Mouse (Mus musculus) T-helper 17 cell (primary cell): ENCODE results near the gene Zdhhc7.

ENCODE experiments used
- in situ Hi-C, 2 experiments: fragments of 300-600 bp; cut with MboI, MseI; formaldehyde crosslinking; loops; 1 replicate in 1 of 2; 2 replicates in 1 of 2; pipeline ENCODE4 v1.15.1; 2025; ENCODE audit warnings: high pct_unique_total_duplicates in 2 of 2

Gene Zdhhc7

DNA sequence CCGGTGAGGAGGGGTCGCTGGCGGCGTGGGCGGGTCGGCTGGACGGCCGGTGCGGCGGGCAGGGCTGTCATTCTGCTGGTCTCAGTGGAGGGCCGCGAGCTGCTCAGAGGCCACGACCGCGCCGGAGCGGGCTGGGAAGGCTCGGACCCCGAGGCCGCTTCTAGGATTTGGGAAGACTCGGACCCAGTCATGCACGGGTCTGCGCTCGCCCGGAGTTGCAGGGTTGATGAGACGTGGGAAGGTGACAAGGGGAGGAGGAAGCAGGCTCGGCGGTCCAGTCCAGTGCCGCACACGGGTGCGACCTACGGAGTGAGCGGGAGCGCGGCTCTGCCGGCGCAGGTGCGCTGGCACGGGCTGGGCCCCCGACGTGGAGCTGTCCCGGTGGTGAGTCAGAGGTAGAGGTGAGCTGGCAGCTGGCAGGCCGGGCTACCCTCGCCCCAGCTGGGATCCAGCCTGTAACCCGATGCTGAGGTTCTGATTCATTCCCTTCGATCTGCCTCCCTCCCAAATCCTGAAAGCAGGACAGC lies 13.1 kb upstream of the Zdhhc7 start:
- in situ Hi-C loops = no loop called here

DNA sequence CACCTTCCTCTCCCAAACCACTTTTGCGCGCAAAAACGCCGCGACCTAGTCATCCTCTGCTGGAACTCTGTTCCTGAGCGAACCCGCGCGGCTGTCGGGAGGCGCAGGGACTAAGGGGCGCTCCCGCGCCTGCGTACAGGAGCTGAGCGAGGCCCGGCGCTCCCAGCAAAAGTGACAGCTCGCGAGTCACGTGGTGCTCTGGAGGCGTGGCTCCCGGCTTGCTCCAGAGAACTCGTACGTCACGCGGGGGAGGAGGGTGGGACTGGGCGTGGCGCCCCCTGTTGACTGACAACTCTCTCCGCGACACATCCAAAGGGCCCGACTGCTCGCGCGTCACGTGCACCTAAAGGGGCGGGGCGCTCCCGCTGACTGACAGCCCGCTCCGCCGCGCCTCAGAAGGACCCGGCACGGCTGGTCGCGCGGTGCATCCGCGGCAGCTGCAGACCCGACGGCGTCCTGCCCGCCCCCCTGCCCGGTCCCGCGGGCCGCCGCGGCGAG lies 12.5 kb upstream of the Zdhhc7 start, which contains the start of gene 6430548M08Rik:
Gene 6430548M08Rik (plus strand): TSS at position 395 of the 498 bp plus-strand sequence.
- in situ Hi-C loops = no loop called here

GRCm38 (mm10) chr8:120113306-120113705 lies 12.0 kb upstream of the Zdhhc7 start:
- in situ Hi-C loops = no loop called here

DNA sequence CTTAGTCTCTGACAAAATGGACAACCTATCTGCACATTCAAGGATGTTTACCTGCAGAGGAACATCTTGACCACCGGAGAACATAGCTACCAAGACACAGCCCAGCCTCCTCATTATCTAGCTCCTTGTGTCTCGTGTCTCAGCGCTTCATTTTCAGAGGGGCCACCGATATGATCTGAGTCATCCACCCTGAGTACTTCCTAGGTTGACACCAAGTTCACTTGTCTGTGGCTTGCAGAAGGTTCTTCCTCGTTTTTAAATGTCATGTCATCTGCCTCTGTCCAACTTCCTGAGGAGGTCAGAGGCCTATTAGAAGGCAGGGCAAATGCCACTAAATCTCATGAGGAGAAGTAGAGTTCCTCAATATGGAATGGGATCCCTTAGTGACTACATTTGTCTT lies 11.3 kb upstream of the Zdhhc7 start:
- in situ Hi-C loops = no loop called here

- in situ Hi-C loops = no loop called here
These were observed 10.1 kb upstream of the Zdhhc7 start for GRCm38 (mm10) chr8:120111382-120111781.

GRCm38 (mm10) chr8:120110966-120111365 lies 9.7 kb upstream of the Zdhhc7 start:
- in situ Hi-C loops = no loop called here

DNA sequence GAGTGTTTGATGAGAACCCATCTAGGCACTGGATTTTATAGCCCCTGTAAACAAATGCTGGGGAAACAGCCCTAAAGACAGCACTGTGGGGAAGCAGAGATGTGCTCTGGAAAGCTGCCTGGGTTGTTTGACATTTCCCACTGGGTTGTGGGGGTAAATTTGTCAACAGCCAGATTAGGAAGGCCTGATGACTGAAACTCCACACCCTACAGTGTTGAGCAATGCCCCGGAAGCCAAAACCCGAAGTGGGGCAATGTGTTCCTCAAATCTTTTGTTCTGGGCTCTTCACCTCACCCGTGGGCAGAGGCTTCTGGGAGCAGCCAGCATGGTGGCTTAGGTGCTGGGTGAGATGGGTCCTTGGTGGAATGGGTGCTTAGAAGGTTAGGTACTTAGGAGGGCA lies 7.9 kb upstream of the Zdhhc7 start:
- in situ Hi-C loops = no loop called here

GRCm38 (mm10) chr8:120104721-120105272 lies 3.5 kb upstream of the Zdhhc7 start:
- in situ Hi-C loops = no loop called here

GRCm38 (mm10) chr8:120103916-120104315 lies 2.6 kb upstream of the Zdhhc7 start:
- in situ Hi-C loops = no loop called here

DNA sequence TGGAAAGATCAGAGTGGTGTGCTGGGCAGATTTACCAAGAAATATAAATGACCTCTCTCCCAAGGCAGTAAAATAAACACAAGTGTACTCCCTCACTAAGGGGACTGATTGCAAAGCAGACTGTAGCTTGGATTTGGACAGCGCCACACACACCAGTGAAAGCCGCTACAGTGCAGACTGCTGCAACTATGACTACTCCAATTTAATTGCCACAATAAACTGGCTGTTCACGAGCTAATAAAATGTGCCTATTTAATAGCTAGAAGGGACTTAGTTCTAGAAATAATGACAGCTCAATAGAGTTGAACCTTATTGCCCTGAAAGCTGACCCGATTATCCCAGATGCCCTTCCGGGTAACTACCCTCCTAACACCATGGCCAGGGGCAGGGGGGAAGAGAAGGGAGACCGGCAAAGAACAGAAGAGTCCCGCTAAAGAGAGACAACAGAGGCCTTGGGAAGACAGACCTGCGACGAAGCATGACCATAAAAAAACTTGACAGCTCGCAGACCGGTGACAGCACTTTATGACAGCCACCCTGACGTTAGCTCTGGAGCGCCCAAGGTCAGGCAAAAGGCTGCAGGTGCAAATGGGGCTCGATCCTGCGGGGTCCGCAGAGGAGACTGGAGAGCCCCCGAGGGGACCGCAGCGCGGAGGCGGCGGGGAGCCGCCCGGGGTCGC lies 754 bp downstream of the Zdhhc7 start:
- in situ Hi-C loops = no loop called here

- in situ Hi-C loops = no loop called here
These were observed 4.8 kb downstream of the Zdhhc7 start for GRCm38 (mm10) chr8:120096486-120096885.

GRCm38 (mm10) chr8:120094801-120095200 lies 6.5 kb downstream of the Zdhhc7 start:
- in situ Hi-C loops = no loop called here

GRCm38 (mm10) chr8:120093103-120093502 lies 8.2 kb downstream of the Zdhhc7 start:
- in situ Hi-C loops = no loop called here

- in situ Hi-C loops = no loop called here
These were observed 10.2 kb downstream of the Zdhhc7 start for GRCm38 (mm10) chr8:120091032-120091431.

DNA sequence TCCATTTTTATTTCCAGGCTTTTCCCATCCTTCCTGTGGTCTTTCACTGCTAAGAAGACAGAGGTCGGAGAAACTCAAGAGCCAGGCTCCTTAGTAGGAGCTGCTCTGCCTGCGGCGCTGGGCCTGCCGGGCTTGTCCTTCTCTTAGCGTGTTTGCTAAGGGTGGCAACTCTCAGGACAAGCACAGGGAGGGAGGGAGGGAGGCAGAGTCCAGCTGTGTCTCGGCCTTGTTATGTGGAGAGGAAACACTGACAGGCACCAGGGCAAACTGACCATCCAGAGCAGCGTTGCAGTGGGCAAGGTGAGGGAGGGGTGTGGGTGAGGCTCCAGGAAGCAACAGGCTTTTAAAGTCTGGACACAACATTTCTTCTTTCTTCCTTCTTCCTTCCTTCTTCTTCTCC lies 11.8 kb downstream of the Zdhhc7 start:
- in situ Hi-C loops = no loop called here

- in situ Hi-C loops = no loop called here
These were observed 16.5 kb downstream of the Zdhhc7 start for GRCm38 (mm10) chr8:120084783-120085182.

DNA sequence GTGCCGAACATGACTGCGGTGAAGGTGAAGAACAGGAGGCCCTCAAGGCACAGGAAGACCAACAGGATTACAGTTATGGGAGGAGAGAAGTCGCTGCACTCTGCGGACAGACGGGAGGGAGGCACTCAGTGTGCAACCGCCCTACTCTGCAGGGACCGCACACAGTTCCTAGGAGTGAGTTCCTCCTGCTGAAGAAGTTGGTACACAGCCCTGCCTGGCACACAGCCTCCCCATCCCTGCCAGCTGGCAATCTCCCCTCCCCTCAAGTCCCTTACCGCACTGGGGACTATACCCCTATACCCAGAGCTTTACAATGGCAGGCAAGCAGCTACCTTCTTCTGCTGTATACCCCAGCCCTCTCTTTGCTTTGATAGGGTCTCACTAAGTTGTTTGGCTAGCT lies 18.0 kb downstream of the Zdhhc7 start:
- in situ Hi-C loops = no loop called here

GRCm38 (mm10) chr8:120079361-120079760 lies 21.9 kb downstream of the Zdhhc7 start:
- in situ Hi-C loops = no loop called here

GRCm38 (mm10) chr8:120078080-120078479 lies 23.2 kb downstream of the Zdhhc7 start:
- in situ Hi-C loops = no loop called here

DNA sequence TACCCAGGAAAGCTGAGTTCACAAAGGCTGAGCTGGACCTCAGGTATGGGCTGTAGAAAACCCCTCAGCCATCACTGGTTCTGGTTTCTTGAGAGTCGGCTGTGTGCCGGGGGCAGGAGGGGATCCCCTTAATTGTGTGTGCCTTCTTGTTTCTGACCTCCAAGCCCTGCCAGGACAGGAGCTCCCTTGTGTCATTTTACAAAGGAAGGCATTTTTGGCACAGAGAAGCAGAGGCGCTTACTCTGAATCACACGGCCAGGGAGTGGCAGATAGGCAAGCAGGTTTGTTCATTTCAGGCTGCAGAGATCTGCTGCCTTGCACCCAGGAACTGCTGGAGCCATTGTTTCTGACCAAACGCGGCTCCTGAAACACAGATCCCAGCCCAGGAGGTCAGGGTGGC lies 25.9 kb downstream of the Zdhhc7 start:
- in situ Hi-C loops = no loop called here

DNA sequence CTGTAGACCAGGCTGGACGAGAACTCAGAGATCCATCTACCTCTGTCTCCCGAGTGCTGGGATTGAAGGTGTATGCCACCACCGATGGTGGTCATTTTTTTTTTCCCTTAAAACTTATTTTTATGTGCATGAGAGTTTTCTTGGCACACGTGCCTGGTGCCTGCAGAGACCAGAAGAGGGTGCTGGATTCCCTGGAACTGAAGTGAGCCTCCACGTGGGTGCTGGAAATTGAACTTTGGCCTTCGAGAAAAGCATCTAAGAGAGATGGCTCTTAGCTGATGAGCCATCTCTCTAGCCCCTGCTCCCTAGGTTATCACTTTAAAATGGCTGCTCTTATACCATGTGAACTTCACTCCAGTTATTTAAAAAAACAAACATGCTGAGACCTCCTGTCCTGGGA lies 26.8 kb downstream of the Zdhhc7 start:
- in situ Hi-C loops = loop anchor here (5.0 kb wide), 1 partner anchor 127 kb away; no protein-coding TSS in a partner anchor

GRCm38 (mm10) chr8:120072827-120073226 lies 28.5 kb downstream of the Zdhhc7 start:
- in situ Hi-C loops = loop anchor here (5.0 kb wide), 1 partner anchor 126 kb away; no protein-coding TSS in a partner anchor

- in situ Hi-C loops = loop anchor here (5.0 kb wide), 1 partner anchor 125 kb away; no protein-coding TSS in a partner anchor
These were observed 29.0 kb downstream of the Zdhhc7 start for GRCm38 (mm10) chr8:120072259-120072658.
